Mouse (Mus musculus) layer of hippocampus, adult 9-11 months (tissue): ENCODE measurements around the gene C2cd5.

Experiments used
- DNase-seq: peaks from one replicate; pipeline ENCODE4 v3.0.0; 2022

C2cd5 gene

DNA sequence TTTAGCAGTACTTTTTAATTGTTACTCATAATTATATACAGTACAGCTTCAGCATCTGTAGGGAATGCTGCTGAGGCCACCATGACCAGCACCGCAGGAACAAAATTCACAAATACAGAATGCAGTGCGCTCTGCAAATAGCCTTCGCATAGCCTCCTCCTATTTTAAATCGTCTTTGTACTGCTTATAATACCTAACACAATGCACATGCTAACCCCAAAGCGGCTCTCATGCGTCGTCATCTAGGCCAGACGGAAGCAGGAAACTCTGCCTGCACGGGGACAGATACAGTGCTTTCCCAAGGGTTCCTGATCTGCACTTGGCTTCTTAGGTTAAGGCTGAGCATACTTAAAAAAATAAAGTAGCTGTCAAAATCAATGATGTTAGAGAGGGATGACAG, 29.2 kb downstream of the C2cd5 start:
- no peak for DNase-seq

GRCm38 (mm10) chr6:143070019-143070418, 29.9 kb downstream of the C2cd5 start:
- DNase-seq, result no peak

DNA sequence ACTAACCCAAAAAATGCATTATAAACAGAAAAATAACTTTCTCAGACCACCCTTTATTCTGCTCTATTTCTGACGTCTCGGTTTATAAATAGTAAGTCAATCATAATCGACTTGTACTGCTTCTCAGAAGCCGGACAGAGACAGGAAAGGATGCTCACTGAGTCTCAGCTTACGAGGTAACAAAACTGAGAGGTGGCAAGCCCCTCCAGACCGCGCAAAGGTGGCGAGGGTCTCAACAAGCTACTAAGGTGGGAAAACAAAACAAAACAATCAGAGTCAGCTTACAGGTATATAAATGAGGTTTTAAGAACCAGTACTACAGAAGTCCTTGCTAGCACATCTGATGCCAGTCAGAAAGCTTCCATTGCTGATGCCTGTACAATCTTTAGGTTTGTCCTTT, 30.3 kb downstream of the C2cd5 start:
- no peak for DNase-seq

- no peak for DNase-seq
Observed at GRCm38 (mm10) chr6:143068181-143068915, 31.6 kb downstream of the C2cd5 start.

DNA sequence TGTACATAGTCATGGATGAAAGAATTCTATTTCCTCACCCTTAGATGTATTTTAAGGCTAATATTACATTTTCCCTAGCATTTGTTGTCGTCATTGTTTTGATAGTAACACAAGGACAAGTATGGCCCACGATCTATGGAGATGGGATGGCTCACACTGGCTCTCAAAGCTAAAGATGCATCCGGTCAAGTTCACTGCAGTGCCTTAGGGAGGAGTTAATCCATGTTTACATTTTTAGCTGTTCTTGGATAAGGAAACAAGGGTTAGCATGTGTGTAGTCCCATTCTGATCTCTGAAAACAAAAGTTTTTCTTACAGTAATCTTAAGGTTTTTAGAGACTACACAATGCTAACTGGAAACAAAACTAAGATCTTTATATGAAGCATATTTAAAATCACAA, 32.3 kb downstream of the C2cd5 start:
- DNase-seq, result no peak

DNA sequence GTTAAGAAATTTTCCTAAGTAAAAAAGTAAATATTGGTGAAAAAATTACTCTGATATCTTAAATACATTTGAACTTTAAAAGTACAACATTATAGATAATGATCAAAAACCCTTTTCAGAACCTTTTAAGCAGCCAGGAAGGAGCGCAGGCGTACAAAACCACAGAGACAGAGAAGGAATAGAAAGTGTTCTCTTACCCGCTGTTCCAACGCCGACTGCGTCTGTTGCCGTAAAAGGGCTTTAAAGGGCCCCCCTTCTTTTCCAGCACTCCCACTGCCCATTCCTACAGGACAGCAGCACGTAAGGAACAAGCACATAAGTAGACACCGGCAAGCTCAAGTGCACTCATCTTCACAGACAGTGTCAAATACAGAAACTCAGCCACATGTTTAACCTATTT, 33.1 kb downstream of the C2cd5 start:
- DNase-seq, result no peak

- DNase-seq, result no peak
Observed at GRCm38 (mm10) chr6:143064047-143064446, 35.9 kb downstream of the C2cd5 start.

- peak; percentile 80 for DNase-seq
Observed at GRCm38 (mm10) chr6:143057601-143058000, 42.3 kb downstream of the C2cd5 start.

DNA sequence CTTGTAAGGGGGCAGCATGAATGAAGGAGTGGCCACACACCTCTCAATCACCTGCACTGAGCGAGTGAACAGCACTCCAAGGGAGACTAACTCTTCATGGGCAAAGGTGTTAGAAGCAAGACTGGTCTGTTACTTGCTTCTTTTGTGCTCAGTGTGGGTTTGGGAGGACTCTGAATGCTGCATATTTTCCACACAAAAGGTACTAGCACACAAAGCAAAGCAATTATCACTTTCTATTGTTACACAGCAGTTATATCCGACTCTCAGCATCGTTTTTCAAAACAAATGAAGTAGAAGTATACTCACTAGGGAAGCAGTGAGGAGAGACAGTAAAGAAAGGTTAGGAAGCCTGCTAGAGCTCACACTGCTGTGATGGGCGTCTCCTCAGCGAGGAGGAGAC, 48.4 kb downstream of the C2cd5 start:
- DNase-seq, result no peak

GRCm38 (mm10) chr6:143049791-143050555, 50.0 kb downstream of the C2cd5 start:
- DNase-seq, result no peak

DNA sequence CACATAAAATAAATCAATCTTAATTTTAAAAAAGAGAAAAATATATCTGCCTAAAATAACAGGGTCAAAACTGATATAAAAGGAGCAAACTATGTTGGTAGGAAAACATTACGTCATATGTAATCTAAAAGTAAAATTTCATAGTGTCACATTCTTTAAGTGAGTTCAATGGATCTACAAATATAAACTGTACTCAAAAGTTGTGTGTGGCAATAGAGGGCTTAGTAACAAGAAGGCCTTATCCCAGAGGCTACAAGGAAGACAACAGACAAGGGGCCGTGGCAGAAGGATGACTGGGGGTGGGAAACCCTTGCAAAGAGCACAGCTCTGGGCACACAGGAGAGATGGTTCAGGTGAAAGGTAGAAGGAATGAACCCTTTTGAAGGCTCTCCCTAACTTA, 50.8 kb downstream of the C2cd5 start:
- DNase-seq, result no peak

- no peak for DNase-seq
Observed at GRCm38 (mm10) chr6:143047538-143048258, 52.2 kb downstream of the C2cd5 start.

DNA sequence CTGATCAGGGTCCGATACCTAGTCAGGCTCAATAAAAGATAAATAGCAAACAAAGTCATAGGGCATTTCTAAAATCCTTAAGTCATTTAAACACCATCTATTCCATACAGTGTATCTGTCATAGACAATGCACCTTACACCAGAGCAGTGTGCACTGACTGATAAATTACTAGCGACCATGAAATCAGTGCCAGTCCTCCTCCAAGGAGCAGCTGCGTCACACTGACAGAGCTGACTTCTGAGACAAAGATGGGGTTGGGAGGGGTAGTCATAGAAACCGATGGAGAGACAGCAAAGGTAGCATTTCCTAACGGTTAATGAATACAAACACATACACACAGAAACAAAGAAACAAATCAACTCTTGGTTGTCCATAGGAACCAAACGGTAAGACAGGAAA, 58.4 kb downstream of the C2cd5 start:
- DNase-seq, result no peak

DNA sequence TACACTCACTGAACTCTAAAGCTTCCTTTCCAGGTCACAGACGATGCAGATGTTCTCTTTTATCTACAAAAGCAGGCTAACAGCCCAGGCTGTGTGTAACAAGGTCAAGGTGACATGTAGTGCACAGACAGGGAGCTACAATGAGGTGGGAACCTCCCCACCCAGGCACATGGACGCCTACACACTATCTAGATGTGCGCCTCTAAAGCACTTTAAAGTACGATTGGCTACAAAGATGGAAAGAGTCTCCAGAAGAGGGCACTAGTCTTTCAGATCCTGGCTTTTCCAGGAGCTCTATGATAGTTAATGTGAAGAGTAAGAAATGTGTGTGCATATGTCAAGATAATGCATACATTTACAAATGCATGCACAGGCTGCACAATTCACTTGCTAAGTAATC, 64.7 kb downstream of the C2cd5 start:
- no peak for DNase-seq

GRCm38 (mm10) chr6:143034503-143034902, 65.4 kb downstream of the C2cd5 start:
- DNase-seq, result no peak

DNA sequence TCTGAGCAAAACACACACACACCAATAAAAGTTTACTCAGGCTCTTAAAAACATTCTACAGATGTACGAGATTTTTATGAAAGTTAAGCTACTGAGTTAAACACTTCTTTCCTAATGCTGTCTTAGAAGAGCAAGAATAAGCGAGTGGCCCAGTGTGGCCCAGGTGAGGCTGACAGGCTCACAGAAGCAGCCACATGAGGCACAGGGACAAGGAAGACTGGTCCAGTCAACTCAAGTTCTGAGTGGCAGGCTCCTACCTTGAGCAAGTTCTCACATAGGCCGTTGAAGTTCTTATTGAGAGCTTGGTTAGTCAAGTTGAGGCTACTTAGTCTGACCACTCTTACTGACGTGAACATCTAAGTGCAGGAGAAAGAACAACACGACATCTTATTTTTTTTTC, 69.4 kb downstream of the C2cd5 start:
- DNase-seq, result no peak

DNA sequence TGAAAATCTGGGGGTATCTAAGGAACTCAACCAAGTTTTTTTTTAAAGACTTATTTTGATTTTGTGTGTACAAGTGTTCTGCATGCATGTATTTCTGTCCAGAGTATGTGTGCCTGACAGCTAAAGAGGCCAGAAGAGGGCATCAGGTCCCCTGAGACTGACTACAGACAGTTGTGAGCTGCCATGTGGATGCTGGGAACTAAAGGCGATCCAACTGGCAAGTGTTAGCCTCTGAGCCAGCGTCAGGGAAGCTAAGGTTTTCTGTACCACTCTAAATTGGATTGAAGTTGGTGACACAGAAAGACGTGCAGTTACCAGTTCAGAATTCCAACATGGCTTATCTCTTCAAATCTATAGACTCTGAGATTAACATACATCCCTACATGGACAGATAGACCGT, 72.0 kb downstream of the C2cd5 start:
- no peak for DNase-seq

- no peak for DNase-seq
Observed at GRCm38 (mm10) chr6:143027402-143027801, 72.5 kb downstream of the C2cd5 start.

DNA sequence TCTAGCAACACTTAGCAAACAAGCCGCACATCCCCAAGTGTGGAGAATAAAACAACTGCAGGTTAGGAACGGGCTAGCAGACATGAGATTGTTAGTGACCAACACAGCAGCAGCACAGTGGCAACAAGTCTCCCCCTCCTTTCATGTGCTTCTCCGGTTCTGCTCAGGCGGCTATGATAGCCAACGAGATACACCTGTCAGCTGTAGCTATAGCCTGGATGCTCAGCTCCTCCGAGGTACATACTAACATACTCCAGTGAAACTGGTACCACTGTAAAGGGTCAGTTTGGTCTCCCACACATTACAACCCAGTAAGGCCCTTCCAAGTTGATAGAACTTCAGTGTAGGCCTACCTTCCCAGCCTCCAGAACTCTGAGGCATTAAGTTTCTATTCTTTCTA, 76.2 kb downstream of the C2cd5 start:
- no peak for DNase-seq

DNA sequence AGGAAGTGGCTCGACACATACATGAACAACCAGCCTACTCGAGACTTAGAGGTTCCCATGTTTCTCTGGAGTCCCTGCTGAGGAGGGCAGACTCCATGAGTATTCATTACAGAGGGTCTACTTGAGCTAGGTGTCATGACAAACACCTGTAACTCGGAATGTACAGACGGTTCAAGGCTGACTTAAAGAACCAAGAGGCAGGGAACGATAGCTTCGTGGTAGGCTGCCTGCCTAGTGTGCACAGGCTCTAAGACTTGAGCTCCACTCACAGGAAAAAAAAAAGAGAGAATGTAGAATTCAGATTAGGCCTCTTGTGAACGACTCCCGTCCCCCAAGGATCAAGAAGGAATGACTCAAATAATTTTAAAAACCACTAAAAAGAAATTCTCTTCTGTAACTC, 78.2 kb downstream of the C2cd5 start:
- no peak for DNase-seq

- DNase-seq, result no peak
Observed at GRCm38 (mm10) chr6:143020647-143021046, 79.3 kb downstream of the C2cd5 start.

DNA sequence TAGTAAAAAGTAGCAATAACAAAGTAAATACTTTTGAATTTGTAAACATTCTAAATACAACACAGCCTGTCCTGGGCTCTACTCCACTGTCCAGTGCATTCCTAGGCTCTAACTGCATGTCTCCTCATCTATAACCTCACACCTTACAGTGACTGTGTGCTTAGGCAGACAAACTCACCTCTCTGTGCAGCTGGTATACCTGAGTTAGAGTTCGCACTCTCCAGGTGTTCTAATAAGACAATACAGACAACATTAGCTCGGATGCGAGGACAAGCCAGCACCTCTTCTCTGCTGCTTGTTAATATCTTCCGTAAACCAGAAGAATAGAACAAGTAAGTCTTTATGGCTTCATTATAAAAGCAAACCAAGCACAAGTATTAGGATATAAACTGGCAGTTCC, 79.8 kb downstream of the C2cd5 start:
- DNase-seq, result no peak

GRCm38 (mm10) chr6:143012513-143013215, 87.3 kb downstream of the C2cd5 start:
- no peak for DNase-seq
